Mouse (Mus musculus) thymus, adult 18-20 months (tissue): ENCODE measurements around the gene Exoc4.

Source experiments
- DNase-seq, 2 experiments: peaks; one replicate each; pipeline ENCODE4 v3.0.0; 2022; ENCODE audit warnings: mixed read lengths in 2 of 2

Gene Exoc4

GRCm38 (mm10) chr6:33248894-33249758 is at the start of gene Exoc4:
TSS of gene Exoc4 (plus strand) at chr6:33249085.
- peak; percentile 92 to 96 for DNase-seq

DNA sequence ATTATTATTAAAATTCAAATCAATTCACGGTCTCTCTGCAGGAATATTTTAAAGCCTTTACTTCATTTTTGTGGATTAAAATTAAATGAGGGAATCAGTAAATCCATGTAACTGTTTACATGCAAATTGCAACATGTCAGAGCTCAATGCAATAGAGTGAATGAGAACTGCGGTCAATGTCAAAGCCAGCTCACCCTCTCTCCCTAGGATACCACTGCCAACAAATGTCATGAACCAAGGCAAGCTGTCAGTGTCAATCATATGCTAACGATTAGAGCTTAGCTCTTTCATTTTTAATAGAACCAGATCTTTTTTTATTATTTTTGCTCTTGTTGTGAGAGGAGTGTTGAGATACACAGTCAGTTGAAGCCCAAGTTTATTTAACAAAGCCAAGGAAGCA is 30.1 kb upstream of the Exoc4 start:
- no peak for DNase-seq

- no peak for DNase-seq
Observed at GRCm38 (mm10) chr6:33226700-33227099, 22.2 kb upstream of the Exoc4 start.

GRCm38 (mm10) chr6:33227371-33227770 is 21.5 kb upstream of the Exoc4 start:
- DNase-seq = no peak

GRCm38 (mm10) chr6:33241250-33241649 is 7.6 kb upstream of the Exoc4 start:
- DNase-seq = no peak

DNA sequence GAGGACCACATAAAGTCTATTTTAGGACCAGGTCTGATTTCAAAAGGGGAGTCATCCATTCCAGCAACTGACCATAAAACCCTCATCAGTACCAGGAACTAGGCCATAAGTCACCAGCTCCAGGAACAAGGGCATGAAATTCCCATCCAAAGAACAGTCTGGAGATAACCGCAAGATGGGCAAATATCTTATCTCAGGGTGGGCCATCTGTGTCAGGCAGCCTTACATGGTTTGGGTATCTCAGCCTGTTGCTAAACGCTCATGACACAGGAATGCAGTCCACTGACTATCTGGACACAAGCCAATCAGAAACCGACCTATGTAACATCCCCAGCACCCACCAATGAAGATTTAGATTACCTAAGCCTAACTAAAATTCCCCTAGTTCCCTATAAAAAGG is 4.3 kb upstream of the Exoc4 start:
- DNase-seq = no peak

DNA sequence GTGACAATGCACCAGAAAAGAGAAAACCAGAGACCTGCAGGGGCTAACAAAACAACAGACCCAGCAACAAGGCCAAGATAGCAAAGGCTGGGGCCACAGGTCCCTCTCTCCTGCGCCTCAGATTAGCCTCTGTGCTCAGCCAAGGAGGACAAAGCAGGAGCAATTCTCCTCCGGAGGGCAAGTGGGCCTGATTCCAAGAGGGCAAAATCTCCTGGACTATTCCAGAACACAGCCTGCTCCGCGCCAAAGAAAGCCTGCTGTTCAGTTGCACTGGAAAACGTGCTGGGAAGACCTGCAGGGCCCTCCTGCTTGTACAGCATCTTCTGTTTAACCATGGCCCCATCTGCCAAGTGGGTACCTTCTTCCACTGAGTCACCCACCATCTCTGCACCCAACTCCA is 1.7 kb upstream of the Exoc4 start:
- no peak for DNase-seq

DNA sequence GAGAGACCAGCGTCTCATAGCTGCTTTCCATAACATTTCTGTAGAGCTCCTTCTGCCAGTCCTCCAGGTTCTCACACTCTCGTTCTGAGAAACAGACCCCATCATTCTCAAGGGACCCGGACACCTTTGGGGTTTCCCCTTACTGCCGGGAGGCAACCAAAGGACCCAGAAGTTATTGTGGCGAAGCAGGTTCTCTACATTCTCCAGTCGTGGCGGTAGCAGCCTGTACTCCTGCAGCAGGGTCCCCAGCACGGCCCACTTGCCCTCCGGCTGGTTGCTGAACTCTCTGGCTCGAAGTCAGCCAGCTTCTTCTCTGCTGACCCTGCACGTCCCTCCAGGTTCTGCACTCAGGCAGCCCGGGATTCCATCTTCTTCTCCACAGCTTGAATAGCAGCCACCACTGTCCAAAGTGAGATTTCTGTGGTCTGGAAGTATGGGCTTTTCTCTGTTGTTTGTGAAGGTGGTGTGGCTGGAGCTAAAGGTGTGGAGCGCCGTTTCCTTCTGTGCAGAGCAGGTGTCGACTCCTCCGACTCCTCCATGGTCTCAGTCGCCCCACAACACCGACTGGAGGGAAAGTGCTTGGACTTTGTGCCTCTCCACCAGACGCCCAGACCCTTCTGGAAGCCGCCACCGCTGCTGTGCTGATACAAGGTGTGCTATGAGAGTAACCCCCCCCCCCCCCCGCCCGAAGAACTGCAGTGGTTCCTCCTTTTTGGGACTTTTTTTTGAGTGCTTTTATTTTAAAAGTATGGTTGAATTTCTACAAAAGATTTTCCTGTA is 1.1 kb upstream of the Exoc4 start:
- DNase-seq = peak in 1 of 2 experiments; percentile 6

- no peak for DNase-seq
Observed at GRCm38 (mm10) chr6:33256638-33257037, 7.8 kb downstream of the Exoc4 start.

- DNase-seq = no peak
Observed at GRCm38 (mm10) chr6:33257076-33257789, 8.3 kb downstream of the Exoc4 start.

GRCm38 (mm10) chr6:33259926-33260325 is 11.0 kb downstream of the Exoc4 start:
- no peak for DNase-seq

DNA sequence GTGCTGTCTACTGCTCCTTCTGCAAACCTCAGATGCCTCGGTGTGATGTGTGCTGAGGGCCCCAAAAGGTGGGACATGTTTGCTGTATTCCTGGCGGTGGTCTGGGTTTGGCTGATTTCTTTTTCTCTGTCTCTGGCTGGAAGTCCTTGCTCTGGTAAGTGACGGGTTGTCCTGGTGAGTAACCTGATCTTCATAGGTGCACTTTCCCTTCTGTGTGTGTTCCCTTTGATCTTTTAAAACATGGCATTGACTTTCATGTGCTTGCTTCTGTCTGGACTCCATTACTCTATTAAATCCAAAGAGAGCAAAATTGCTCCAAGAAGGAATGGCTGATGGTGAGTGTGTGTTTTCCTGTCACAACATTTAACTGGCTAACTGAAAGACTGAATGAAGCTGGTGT is 12.7 kb downstream of the Exoc4 start:
- no peak for DNase-seq

DNA sequence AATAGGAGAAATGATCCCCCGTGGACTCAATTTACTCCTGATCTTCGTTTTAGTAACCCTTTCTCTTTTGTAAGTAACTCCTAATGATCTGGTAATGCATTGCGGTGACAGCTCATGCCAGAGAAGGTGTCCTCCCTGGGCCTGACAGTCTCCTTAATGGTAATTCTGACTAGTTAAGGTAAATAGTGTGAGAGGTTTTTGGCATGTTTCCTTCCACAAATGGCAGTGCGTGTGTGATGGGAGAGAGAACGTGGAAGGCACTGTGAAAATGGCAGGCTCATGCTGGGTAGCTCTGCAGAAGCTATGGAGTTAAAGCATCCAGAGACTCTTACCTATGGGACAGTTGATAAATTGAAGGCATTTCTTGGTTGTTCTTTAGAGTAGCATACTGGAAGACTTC is 15.1 kb downstream of the Exoc4 start:
- no peak for DNase-seq

GRCm38 (mm10) chr6:33264388-33264787 is 15.5 kb downstream of the Exoc4 start:
- no peak for DNase-seq

DNA sequence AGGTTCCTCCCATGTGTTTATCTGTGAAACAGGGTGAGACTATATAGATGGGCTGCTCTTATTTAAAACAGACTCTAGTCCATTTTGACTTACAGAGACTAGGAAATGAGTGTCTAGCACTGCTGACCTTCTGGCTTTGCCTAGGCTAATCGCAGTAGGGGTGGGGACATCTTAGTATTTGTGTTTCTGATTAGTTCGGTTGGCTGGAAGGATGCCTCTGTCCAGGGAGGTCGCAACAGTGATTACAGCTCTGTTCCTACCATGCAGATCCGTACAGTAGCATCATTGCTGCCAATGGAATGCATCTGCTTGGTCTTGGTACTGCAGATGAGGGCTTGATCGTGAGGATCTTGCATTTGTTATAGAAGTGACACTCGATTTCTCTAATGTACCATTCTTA is 18.7 kb downstream of the Exoc4 start:
- DNase-seq = no peak

- no peak for DNase-seq
Observed at GRCm38 (mm10) chr6:33283523-33283922, 34.6 kb downstream of the Exoc4 start.

DNA sequence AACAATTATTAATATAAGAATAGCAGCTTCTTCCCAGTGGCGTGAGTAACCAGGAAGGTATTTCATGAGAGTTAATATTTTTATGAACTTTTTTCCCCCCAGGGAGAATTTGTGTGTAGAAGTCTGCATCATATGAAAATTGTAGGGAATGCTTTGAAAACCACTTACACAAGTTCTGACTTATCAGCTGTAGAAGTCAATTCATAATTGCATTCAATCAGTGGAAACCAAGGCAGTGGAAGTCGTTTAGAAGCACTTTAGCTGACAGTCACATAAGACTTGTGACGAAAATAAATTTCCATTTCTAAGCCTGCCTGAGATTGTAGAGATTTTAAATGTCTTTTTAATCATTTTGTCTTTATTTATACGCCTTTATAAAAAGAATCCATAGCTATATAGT is 35.1 kb downstream of the Exoc4 start:
- no peak for DNase-seq

- DNase-seq = no peak
Observed at GRCm38 (mm10) chr6:33286376-33286775, 37.5 kb downstream of the Exoc4 start.

DNA sequence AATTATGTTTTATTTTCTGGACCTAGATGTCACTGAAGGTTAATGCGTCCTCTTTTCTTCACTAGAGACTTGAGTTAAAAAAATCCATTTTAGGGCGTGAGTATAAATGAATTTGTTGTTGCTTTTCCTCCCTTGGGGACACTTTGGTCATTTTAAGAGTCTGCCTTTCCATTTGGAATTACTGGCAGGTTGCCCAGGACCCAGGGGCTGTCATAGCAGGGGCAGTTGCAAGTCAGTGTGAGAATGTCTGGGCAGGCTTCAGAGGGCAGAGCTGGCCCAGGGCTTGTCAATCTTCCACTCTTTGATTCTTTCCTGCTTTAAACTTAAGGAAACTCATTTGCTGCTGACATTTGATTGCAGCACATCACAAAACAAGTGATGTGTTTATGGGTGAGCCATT is 45.7 kb downstream of the Exoc4 start:
- no peak for DNase-seq

DNA sequence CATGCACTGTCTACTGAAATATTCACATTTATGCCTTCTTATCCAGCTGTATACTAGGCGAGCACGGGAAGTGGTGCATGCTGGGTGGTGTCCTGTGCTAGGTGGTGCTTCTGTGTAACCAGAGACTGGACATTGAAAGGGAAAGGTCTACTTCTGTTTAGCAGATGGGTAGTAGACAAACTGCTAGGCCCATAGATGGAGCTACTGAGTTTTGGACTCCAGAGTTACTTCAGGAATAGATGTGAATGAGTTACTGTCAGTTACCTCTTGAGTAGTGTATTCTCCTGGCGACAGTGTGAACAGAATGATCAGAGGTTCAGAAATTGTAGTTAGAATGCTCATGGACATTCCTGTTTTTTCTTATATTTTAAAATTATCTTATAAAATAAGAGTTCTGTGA is 48.7 kb downstream of the Exoc4 start:
- DNase-seq = no peak

- no peak for DNase-seq
Observed at GRCm38 (mm10) chr6:33298768-33299167, 49.9 kb downstream of the Exoc4 start.

DNA sequence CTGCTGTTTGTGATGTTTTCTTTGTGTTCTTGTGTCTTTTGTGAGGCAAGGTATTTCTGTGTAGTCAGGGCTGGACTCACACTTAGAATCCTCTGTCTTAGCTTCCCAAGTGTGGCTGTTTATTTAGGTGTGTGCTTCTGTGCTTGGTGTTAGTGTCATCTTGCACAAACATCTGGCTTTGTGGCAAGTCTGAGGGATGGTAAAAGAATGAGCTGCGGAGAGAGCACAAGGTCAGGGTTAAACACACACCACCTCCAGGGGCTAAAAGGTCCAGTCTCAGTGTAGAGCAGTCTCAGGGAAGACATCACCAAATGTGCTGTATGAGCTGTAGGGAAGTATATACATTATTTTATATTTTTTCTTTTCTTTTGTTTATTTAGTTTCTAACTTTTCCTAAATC is 57.1 kb downstream of the Exoc4 start:
- no peak for DNase-seq

DNA sequence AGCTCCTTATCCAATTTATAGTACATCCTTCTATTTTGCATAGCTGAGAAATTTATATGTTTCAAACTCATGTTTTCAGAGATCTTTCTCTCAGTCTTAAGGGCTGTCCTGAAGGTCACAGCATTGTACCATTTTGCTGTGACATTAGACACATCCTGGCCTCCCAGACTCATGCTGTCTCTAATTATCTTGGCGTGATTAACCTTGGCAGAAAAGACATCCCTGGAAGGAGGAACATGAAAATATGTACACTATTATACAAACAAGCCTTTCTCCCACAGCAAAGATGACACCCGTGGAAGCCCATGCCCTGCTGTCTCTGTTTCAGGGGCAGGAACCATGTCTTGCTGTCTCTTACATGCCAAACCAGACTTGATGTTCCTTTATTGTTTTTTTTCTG is 59.8 kb downstream of the Exoc4 start:
- no peak for DNase-seq

DNA sequence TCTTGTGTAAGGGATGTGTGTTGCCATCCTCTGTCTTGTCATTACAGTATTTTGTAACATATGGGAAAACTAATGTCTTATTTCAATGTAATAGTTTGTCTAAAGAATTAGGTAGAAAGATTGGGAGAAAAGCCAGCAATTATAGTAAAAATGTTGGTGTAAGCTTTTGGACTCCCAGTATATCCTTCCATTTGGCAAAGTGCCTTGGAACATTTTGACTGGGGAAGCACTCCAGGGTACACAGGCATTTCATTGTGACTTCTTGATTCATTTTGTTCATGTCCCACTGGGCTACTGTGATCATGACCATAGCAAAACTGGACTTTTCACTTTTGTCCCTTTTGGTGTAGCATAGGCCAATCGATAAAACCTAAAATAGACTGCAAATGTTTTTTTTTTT is 61.6 kb downstream of the Exoc4 start:
- DNase-seq = no peak
